Comparison of ENCODE assay signal across 11 mouse cellular contexts in genomic region chr6:97818948-97819347, GRCm38 (mm10).
"Had no signal": no experiment of that assay in that cellular context is flagged by ENCODE, and none has a peak within 500 bp of the region (broad histone marks: within the 10 kb centered on the region; RNA-seq: fewer than 3 reads in every experiment).

No protein-coding gene starts in this region.

- H3K4me3 ChIP-seq: kidney, embryonic 15.5 days; left cerebral cortex, adult 2 months; limb, embryonic 15.5 days; liver, embryonic 12.5 days; midbrain, embryonic 10.5 days; midbrain, embryonic 15.5 days had no signal

- DNase-seq: kidney, adult 2 months; kidney, postnatal 14 days; lung, embryonic 14.5 days; thymus, adult 18-20 months; thymus, postnatal 14 days had no signal

- H3K27ac ChIP-seq: kidney, embryonic 15.5 days; left cerebral cortex, adult 2 months; limb, embryonic 15.5 days; liver, embryonic 12.5 days; midbrain, embryonic 10.5 days; midbrain, embryonic 15.5 days had no signal

- H3K36me3 ChIP-seq: kidney, embryonic 15.5 days; limb, embryonic 15.5 days; liver, embryonic 12.5 days; midbrain, embryonic 10.5 days; midbrain, embryonic 15.5 days had no signal

- H3K4me1 ChIP-seq: liver, embryonic 12.5 days; midbrain, embryonic 15.5 days had no signal
